Mouse (Mus musculus): ENCODE data around the gene Mettl25. TPM values are rescaled to one million over a fixed set of nuclear protein-coding genes. Genes with fewer than 3 reads are reported as not detected.

The Mettl25 gene
- polyA plus RNA-seq, 1 experiment from 2014 or later = 16.5 TPM

DNA sequence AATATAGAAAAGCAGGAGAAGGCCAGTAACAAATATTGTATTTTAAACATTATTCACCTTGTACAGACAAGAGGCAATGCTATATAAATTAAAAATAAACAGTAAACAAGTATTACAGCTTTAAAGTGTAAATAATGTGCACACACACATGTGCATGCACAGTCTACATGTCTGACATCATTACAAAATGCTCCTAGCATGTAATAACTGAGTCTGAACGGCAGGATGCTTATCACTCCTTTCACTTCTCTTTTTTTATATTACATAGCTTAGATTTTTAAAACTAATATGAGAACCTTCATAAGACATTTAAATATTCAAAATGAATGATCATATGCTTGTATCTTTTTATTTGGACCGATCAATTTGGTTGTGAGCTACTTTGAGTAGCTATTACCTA is 77.2 kb downstream of the Mettl25 start:
- H3K4me3 ChIP-seq (ENCODE audit: low read depth, low read length) = no peak overlapping the region
- no peak overlapping the region for H3K4me2 ChIP-seq (ENCODE audit: low read depth)
- no peaks in the 10 kb centered on the region for H3K36me3 ChIP-seq (ENCODE audit: control insufficient read depth, insufficient read depth, low read length)
- 88% methylated on average over 2 of the region's 2 CpGs for WGBS
- ATAC-seq (ENCODE audit: insufficient read depth, low FRiP score, low TSS enrichment) (no peak), DNase-seq (ENCODE audit: low spot score) (no peak)
- H3K4me1 ChIP-seq (ENCODE audit: control insufficient read depth, insufficient read depth, low read length) = no peaks in the 10 kb centered on the region
- H3K27me3 ChIP-seq (ENCODE audit: control insufficient read depth, insufficient read depth, low read length) = no peaks in the 10 kb centered on the region
- no peaks in the 10 kb centered on the region for H3K9me3 ChIP-seq (ENCODE audit: control insufficient read depth, low read length)
- H3K27ac ChIP-seq (ENCODE audit: low read depth, low read length) = no peak overlapping the region
- no peak overlapping the region for H3K9ac ChIP-seq (ENCODE audit: low read length)

DNA sequence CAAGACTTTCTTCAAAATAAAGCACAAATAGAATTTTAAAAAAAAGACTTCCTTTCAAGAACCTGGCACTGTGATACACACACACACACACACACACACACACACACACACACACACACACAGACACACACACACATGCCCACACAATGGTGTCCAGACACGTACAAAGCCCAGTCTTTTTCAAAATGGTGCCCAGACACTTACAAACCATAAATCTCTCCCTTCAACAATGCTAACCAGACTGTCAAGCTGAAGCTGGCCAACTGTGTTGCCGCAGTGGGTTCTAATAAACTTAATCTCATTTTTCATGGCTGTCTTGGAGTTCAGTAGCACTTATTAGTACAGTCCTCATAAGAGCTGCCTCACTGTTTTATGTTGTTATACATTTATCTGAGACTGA is 80.7 kb downstream of the Mettl25 start:
- ATAC-seq (ENCODE audit: insufficient read depth, low FRiP score, low TSS enrichment) = peak; percentile 75

DNA sequence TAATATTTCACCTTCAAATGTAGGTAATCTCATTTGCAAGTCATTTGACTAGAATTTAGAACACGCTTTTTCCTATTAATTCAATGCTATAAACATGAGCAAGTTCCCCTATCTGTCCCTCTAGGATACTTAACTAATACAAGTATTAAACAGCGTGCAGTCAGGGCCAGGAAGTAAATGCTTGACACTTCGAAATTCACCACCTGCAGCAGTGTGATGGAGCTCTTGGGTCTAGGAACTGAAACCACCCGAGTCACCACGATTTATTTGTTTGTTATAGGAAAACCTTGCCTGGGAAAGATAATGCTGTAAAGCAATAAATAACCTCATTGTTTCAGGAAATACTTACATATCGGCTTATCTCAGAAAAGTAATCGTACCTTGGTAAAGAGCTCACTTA is 81.1 kb downstream of the Mettl25 start:
- Histone ChIP-seq H3K9ac (ENCODE audit: low read length) (no peak overlapping the region), H3K4me1 (ENCODE audit: control insufficient read depth, insufficient read depth, low read length) (no peaks in the 10 kb centered on the region), H3K27me3 (ENCODE audit: control insufficient read depth, insufficient read depth, low read length) (no peaks in the 10 kb centered on the region), H3K4me3 (ENCODE audit: low read depth, low read length) (no peak overlapping the region), H3K36me3 (ENCODE audit: control insufficient read depth, insufficient read depth, low read length) (no peaks in the 10 kb centered on the region), H3K4me2 (ENCODE audit: low read depth) (no peak overlapping the region), H3K9me3 (ENCODE audit: control insufficient read depth, low read length) (no peaks in the 10 kb centered on the region), H3K27ac (ENCODE audit: low read depth, low read length) (no peak overlapping the region)
- WGBS = 76% methylated on average over 7 of the region's 7 CpGs
- ATAC-seq (ENCODE audit: insufficient read depth, low FRiP score, low TSS enrichment) = no peak
- no peak for DNase-seq (ENCODE audit: low spot score)

More for the DNA sequence above, 80.7 kb downstream of the Mettl25 start:
- Histone ChIP-seq H3K4me2 (ENCODE audit: low read depth) (no peak overlapping the region), H3K9me3 (ENCODE audit: control insufficient read depth, low read length) (no peaks in the 10 kb centered on the region), H3K27ac (ENCODE audit: low read depth, low read length) (no peak overlapping the region), H3K4me1 (ENCODE audit: control insufficient read depth, insufficient read depth, low read length) (no peaks in the 10 kb centered on the region), H3K36me3 (ENCODE audit: control insufficient read depth, insufficient read depth, low read length) (no peaks in the 10 kb centered on the region), H3K4me3 (ENCODE audit: low read depth, low read length) (no peak overlapping the region), H3K27me3 (ENCODE audit: control insufficient read depth, insufficient read depth, low read length) (no peaks in the 10 kb centered on the region), H3K9ac (ENCODE audit: low read length) (no peak overlapping the region)
- DNase-seq (ENCODE audit: low spot score) = no peak
- WGBS = 38% methylated on average over 2 of the region's 2 CpGs

DNA sequence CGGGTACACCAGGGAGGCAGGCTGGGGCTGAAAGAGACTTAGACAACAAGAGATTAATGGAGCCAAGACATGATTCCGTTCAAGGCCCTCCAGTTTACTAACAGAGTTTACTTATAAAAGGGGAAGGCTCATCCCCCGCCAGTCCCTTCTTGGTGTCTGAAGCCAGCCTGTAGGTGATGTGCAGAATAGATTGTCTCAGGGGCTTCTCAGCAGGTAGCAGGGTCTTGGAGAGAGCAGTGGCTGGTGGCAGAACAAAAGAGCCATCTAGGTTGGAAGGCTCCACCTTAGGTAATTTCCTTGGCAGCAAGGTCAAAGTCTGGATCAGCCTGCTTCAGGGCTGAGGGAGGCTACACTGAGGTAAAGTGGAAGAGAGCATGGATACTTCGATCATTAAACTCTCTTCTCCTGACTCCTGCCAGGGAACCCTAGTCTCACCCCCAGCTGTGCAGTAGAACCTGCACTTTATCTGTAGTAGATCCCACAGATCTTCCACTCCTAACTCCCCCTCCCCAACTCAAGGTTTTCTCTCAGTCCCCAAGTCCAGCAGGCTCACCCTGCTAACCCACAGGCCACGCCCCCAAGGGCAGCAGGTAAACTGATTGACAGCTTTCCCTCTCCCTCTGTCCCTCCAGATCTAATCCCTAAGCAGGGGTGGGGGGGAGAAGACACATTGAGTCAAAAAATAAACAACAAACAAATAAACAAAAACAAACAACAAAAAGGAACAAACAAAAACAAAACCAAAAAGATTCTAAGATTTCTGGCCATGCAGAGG is 87.2 kb downstream of the Mettl25 start:
- Histone ChIP-seq H3K4me3 (ENCODE audit: low read depth, low read length) (no peak overlapping the region), H3K36me3 (ENCODE audit: control insufficient read depth, insufficient read depth, low read length) (no peaks in the 10 kb centered on the region), H3K9me3 (ENCODE audit: control insufficient read depth, low read length) (no peaks in the 10 kb centered on the region), H3K27ac (ENCODE audit: low read depth, low read length) (no peak overlapping the region), H3K4me1 (ENCODE audit: control insufficient read depth, insufficient read depth, low read length) (no peaks in the 10 kb centered on the region), H3K4me2 (ENCODE audit: low read depth) (no peak overlapping the region), H3K27me3 (ENCODE audit: control insufficient read depth, insufficient read depth, low read length) (no peaks in the 10 kb centered on the region), H3K9ac (ENCODE audit: low read length) (no peak overlapping the region)
- DNase-seq (ENCODE audit: low spot score) (no peak), ATAC-seq (ENCODE audit: insufficient read depth, low FRiP score, low TSS enrichment) (no peak)
- WGBS = 83% methylated on average over 5 of the region's 5 CpGs

DNA sequence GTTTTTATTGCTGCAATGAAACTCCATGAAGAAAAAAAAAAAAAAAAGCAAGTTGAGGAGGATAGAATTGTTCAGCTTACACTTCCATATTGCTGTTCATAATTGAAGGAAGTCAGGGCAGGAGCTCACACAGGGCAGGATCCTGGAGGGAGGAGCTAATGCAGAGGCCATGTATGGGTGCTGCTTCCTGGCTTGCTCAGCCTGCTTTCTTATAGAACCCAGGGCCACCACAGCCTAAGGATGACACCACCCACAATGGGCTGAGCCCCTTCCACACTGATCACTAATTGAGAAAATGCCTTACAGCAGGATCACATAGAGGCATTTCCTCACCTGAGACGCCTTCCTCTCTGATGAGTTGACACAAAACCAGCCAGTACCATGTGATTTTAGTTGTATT is 95.2 kb downstream of the Mettl25 start:
- no peak for ATAC-seq (ENCODE audit: insufficient read depth, low FRiP score, low TSS enrichment)
- Histone ChIP-seq H3K9ac (ENCODE audit: low read length) (no peak overlapping the region), H3K27me3 (ENCODE audit: control insufficient read depth, insufficient read depth, low read length) (no peaks in the 10 kb centered on the region), H3K4me1 (ENCODE audit: control insufficient read depth, insufficient read depth, low read length) (no peaks in the 10 kb centered on the region), H3K4me3 (ENCODE audit: low read depth, low read length) (no peak overlapping the region), H3K36me3 (ENCODE audit: control insufficient read depth, insufficient read depth, low read length) (no peaks in the 10 kb centered on the region), H3K27ac (ENCODE audit: low read depth, low read length) (no peak overlapping the region), H3K4me2 (ENCODE audit: low read depth) (no peak overlapping the region), H3K9me3 (ENCODE audit: control insufficient read depth, low read length) (no peaks in the 10 kb centered on the region)
- WGBS = 89% methylated on average over 1 of the region's 1 CpGs
- DNase-seq (ENCODE audit: low spot score) = no peak

DNA sequence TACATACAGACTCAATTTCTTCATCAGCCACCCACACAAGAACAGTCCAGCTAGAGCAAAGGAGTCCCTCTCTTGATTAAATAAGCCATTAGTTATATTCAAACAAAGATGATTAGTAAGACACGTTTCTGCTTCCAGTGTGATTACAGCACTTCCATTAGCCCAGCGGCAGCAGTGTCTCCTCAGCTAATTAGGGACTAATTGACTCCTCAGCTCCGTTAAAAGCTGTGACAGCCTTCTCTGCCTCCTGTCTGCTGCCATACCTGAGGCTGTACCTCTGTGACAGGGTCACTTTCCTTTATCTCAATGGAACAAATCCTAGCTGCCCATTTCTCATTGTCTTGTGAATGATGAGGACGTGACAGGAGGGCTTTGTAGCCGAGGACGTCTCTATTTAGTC is 99.4 kb downstream of the Mettl25 start:
- no peak for ATAC-seq (ENCODE audit: insufficient read depth, low FRiP score, low TSS enrichment)

DNA sequence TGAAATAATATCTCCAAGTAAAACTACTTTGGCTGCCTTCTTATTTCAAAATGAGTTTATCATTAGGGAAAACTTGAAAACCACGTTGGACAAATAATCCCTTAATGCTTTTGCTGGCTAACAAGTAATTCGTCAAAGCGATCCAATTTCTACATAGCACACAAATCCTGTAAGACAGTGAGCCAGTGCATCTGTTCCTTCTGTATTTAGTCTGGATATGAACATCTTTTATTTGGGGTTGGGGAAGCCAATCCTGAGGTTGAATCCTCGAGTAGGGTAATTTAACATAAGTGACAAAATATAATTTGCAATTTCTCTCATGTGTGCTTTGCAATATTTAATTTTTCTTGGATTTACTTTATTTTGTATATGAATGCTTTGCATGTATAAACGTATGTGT is 102.2 kb downstream of the Mettl25 start:
- no peak overlapping the region for H3K4me2 ChIP-seq (ENCODE audit: low read depth)
- no peaks in the 10 kb centered on the region for H3K9me3 ChIP-seq (ENCODE audit: control insufficient read depth, low read length)
- ATAC-seq (ENCODE audit: insufficient read depth, low FRiP score, low TSS enrichment) = no peak
- H3K36me3 ChIP-seq (ENCODE audit: control insufficient read depth, insufficient read depth, low read length) = no peaks in the 10 kb centered on the region
- WGBS = 84% methylated on average over 5 of the region's 5 CpGs
- H3K9ac ChIP-seq (ENCODE audit: low read length) = no peak overlapping the region
- H3K27me3 ChIP-seq (ENCODE audit: control insufficient read depth, insufficient read depth, low read length) = no peaks in the 10 kb centered on the region
- no peak overlapping the region for H3K4me3 ChIP-seq (ENCODE audit: low read depth, low read length)
- DNase-seq (ENCODE audit: low spot score) = no peak
- H3K4me1 ChIP-seq (ENCODE audit: control insufficient read depth, insufficient read depth, low read length) = no peaks in the 10 kb centered on the region
- no peak overlapping the region for H3K27ac ChIP-seq (ENCODE audit: low read depth, low read length)

More for the DNA sequence above, 99.4 kb downstream of the Mettl25 start:
- DNase-seq (ENCODE audit: low spot score) = no peak
- H3K4me1 ChIP-seq (ENCODE audit: control insufficient read depth, insufficient read depth, low read length) = no peaks in the 10 kb centered on the region
- H3K4me3 ChIP-seq (ENCODE audit: low read depth, low read length) = no peak overlapping the region
- no peak overlapping the region for H3K4me2 ChIP-seq (ENCODE audit: low read depth)
- no peak overlapping the region for H3K27ac ChIP-seq (ENCODE audit: low read depth, low read length)
- no peaks in the 10 kb centered on the region for H3K36me3 ChIP-seq (ENCODE audit: control insufficient read depth, insufficient read depth, low read length)
- no peaks in the 10 kb centered on the region for H3K9me3 ChIP-seq (ENCODE audit: control insufficient read depth, low read length)
- no peak overlapping the region for H3K9ac ChIP-seq (ENCODE audit: low read length)
- 66% methylated on average over 6 of the region's 6 CpGs for WGBS
- no peaks in the 10 kb centered on the region for H3K27me3 ChIP-seq (ENCODE audit: control insufficient read depth, insufficient read depth, low read length)

DNA sequence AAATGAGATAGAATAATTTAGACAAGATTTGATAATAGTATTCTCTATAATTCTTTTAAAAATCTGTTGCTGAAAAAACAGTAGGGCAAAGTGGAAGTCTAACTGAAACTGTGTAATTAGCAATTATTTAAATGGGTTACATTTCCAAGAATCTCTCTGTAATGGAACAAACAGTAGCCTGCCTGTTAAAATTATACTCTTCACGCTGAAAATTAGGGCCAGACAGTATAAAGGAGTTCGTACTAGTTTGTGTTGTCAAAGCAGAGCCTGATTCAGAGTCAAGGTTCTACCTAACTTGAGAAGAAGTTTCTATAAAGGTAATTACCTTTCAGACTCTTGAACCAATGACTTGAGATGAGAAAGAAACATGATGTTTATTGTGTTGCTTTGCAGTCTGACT is 113.4 kb downstream of the Mettl25 start:
- no peak for ATAC-seq (ENCODE audit: insufficient read depth, low FRiP score, low TSS enrichment)
- Histone ChIP-seq H3K9me3 (ENCODE audit: control insufficient read depth, low read length) (no peaks in the 10 kb centered on the region), H3K4me2 (ENCODE audit: low read depth) (no peak overlapping the region), H3K36me3 (ENCODE audit: control insufficient read depth, insufficient read depth, low read length) (no peaks in the 10 kb centered on the region), H3K4me3 (ENCODE audit: low read depth, low read length) (no peak overlapping the region), H3K27me3 (ENCODE audit: control insufficient read depth, insufficient read depth, low read length) (no peaks in the 10 kb centered on the region), H3K27ac (ENCODE audit: low read depth, low read length) (no peak overlapping the region), H3K4me1 (ENCODE audit: control insufficient read depth, insufficient read depth, low read length) (no peaks in the 10 kb centered on the region), H3K9ac (ENCODE audit: low read length) (no peak overlapping the region)
- no peak for DNase-seq (ENCODE audit: low spot score)
- 78% methylated on average over 2 of the region's 2 CpGs for WGBS

DNA sequence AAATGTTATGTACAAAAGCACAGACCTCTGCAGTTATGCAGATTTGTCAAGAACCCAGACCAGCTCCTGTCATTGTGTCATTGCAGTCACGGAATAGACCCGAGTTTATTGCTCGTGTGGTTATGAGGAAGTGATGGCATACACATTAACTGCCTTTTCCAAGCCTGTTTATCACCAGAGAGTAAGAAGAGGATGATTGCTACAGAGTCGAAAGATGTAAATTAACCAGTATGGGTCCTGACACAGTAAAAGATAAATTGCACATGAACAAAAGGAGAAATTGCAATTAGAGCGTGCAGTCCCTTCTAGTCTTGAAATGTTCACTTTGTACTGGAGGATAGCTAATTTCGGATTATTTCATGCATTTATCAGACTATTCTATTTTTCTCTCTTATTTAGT is 113.8 kb downstream of the Mettl25 start:
- WGBS = 65% methylated on average over 6 of the region's 6 CpGs
- Histone ChIP-seq H3K27ac (ENCODE audit: low read depth, low read length) (no peak overlapping the region), H3K36me3 (ENCODE audit: control insufficient read depth, insufficient read depth, low read length) (no peaks in the 10 kb centered on the region), H3K4me3 (ENCODE audit: low read depth, low read length) (no peak overlapping the region), H3K9ac (ENCODE audit: low read length) (no peak overlapping the region), H3K4me1 (ENCODE audit: control insufficient read depth, insufficient read depth, low read length) (no peaks in the 10 kb centered on the region), H3K27me3 (ENCODE audit: control insufficient read depth, insufficient read depth, low read length) (no peaks in the 10 kb centered on the region), H3K9me3 (ENCODE audit: control insufficient read depth, low read length) (no peaks in the 10 kb centered on the region), H3K4me2 (ENCODE audit: low read depth) (no peak overlapping the region)
- DNase-seq (ENCODE audit: low spot score) (no peak), ATAC-seq (ENCODE audit: insufficient read depth, low FRiP score, low TSS enrichment) (no peak)

Data from neural tube, embryonic 11.5 days (tissue).